Mouse (Mus musculus) liver, embryonic 13.5 days (tissue): Measurements from ENCODE around the gene Col5a1. TPM values are rescaled to one million over a fixed set of nuclear protein-coding genes. Genes with fewer than 3 reads are reported as not detected.
A peak's percentile ranks its signal among the peaks of the same experiment; 100 is the strongest.

Experiments
- ATAC-seq: fragments of 200-750 bp; cut with Nextera tagmentation; 2 replicates; pipeline ENCODE4 v1.8.0; 2017; ENCODE audit warnings: low read depth, mild to moderate bottlenecking, moderate number of reproducible peaks, moderate library complexity
- DNase-seq: peaks from one replicate; pipeline ENCODE4 v3.0.0; 2022
- H3K27ac ChIP-seq: fragments of 300-500 bp; sonication (generic); 2 replicates; pipeline ENCODE4 v1.5.1; 2015; ENCODE audit warnings: moderate library complexity, mild to moderate bottlenecking, inconsistent platforms
- H3K27me3 ChIP-seq: fragments of 300-500 bp; sonication (generic); 2 replicates; pipeline ENCODE4 v1.6.1; 2015; ENCODE audit warnings: mild to moderate bottlenecking, inconsistent platforms
- H3K36me3 ChIP-seq: fragments of 300-500 bp; sonication (generic); 2 replicates; pipeline ENCODE4 v1.6.1; 2015; ENCODE audit warnings: mild to moderate bottlenecking, inconsistent platforms
- H3K4me1 ChIP-seq: fragments of 300-500 bp; sonication (generic); replicated peaks from 2 replicates; pipeline ENCODE4 v1.6.1; 2015; ENCODE audit warnings: inconsistent platforms
- H3K4me2 ChIP-seq: fragments of 300-500 bp; sonication (generic); 2 replicates; pipeline ENCODE4 v1.6.1; 2015; ENCODE audit warnings: inconsistent platforms, mild to moderate bottlenecking, moderate library complexity
- H3K4me3 ChIP-seq: fragments of 300-500 bp; sonication (generic); replicated peaks from 2 replicates; pipeline ENCODE4 v1.5.1; 2015; ENCODE audit warnings: mild to moderate bottlenecking, inconsistent platforms
- H3K9ac ChIP-seq: fragments of 300-500 bp; sonication (generic); 2 replicates; pipeline ENCODE4 v1.6.1; 2015; ENCODE audit warnings: mild to moderate bottlenecking, inconsistent platforms
- H3K9me3 ChIP-seq: fragments of 300-500 bp; sonication (generic); replicated peaks from 2 replicates; pipeline ENCODE4 v1.6.1; 2016; ENCODE audit warnings: inconsistent platforms
- WGBS: fragments of 180-500 bp; shearing (Covaris S2); methylation state at CpG from one replicate; pipeline ENCODE4 v1.1.7; 2015; ENCODE audit not compliant: insufficient replicate concordance; 5-methylcytosine and 5-hydroxymethylcytosine counted together
- polyA plus RNA-seq: library from polyadenylated mRNA; unstranded; fragments of >200 nt; fragmentation: Nextera tagmentation; extraction: Ambion mirVana; gene quantifications from 2 replicates; pipeline ENCODE4 v1.2.1, GENCODE M21; 2015

Gene Col5a1
- polyA plus RNA-seq, 1 experiment from 2014 or later: 11.1 TPM

- ATAC-seq (no peak), DNase-seq (no peak)
- Histone ChIP-seq H3K27ac (no peak overlapping the region), H3K4me1 (peaks cover 10% of the 10 kb centered on the region), H3K9me3 (no peaks in the 10 kb centered on the region), H3K4me3 (no peak overlapping the region), H3K36me3 (peaks cover 8% of the 10 kb centered on the region; the same call in 1 of the 2 replicates), H3K9ac (no peak overlapping the region), H3K27me3 (no peaks in the 10 kb centered on the region), H3K4me2 (no peak overlapping the region)
- WGBS: 76% methylated on average over 14 of the region's 14 CpGs
These were observed 152.3 kb downstream of the Col5a1 start for GRCm38 (mm10) chr2:28038391-28039096.

GRCm38 (mm10) chr2:28039647-28040325, 153.6 kb downstream of the Col5a1 start:
- H3K9ac ChIP-seq: no peak overlapping the region
- peaks cover 8% of the 10 kb centered on the region; the same call in 1 of the 2 replicates for H3K36me3 ChIP-seq
- H3K4me2 ChIP-seq: no peak overlapping the region
- ATAC-seq: no peak
- H3K27me3 ChIP-seq: no peaks in the 10 kb centered on the region
- peaks cover 15% of the 10 kb centered on the region for H3K4me1 ChIP-seq
- 83% methylated on average over 10 of the region's 10 CpGs for WGBS
- peak overlapping the region; percentile 8; the same call in 1 of the 2 replicates for H3K27ac ChIP-seq
- no peaks in the 10 kb centered on the region for H3K9me3 ChIP-seq
- no peak overlapping the region for H3K4me3 ChIP-seq
- no peak for DNase-seq

- H3K9me3 ChIP-seq: no peaks in the 10 kb centered on the region
- peaks cover 21% of the 10 kb centered on the region for H3K4me1 ChIP-seq
- DNase-seq: no peak
- WGBS: 74% methylated on average over 1 of the region's 1 CpGs
- no peak overlapping the region for H3K9ac ChIP-seq
- H3K27ac ChIP-seq: no peak overlapping the region
- H3K27me3 ChIP-seq: no peaks in the 10 kb centered on the region
- H3K36me3 ChIP-seq: peaks cover 8% of the 10 kb centered on the region; the same call in 1 of the 2 replicates
- no peak overlapping the region for H3K4me3 ChIP-seq
- no peak for ATAC-seq
- no peak overlapping the region for H3K4me2 ChIP-seq
These were observed 154.2 kb downstream of the Col5a1 start for GRCm38 (mm10) chr2:28040466-28040865.

GRCm38 (mm10) chr2:28044920-28045598, 158.8 kb downstream of the Col5a1 start:
- H3K9me3 ChIP-seq: no peaks in the 10 kb centered on the region
- peak overlapping the region; percentile 50 for H3K9ac ChIP-seq
- no peak overlapping the region for H3K4me2 ChIP-seq
- H3K36me3 ChIP-seq: no peaks in the 10 kb centered on the region
- peaks cover 43% of the 10 kb centered on the region for H3K4me1 ChIP-seq
- no peaks in the 10 kb centered on the region for H3K27me3 ChIP-seq
- peak; percentile 90 for ATAC-seq
- 74% methylated on average over 9 of the region's 9 CpGs for WGBS
- peak overlapping the region; percentile 86 for H3K27ac ChIP-seq
- H3K4me3 ChIP-seq: no peak overlapping the region
- peak; percentile 59 for DNase-seq

- H3K36me3 ChIP-seq: no peaks in the 10 kb centered on the region
- H3K27me3 ChIP-seq: no peaks in the 10 kb centered on the region
- H3K9me3 ChIP-seq: no peaks in the 10 kb centered on the region
- ATAC-seq (no peak), DNase-seq (no peak)
- peak overlapping the region; percentile 86 for H3K27ac ChIP-seq
- H3K4me3 ChIP-seq: no peak overlapping the region
- H3K4me2 ChIP-seq: no peak overlapping the region
- 63% methylated on average over 6 of the region's 6 CpGs for WGBS
- 0 out of 2 replicates have a peak overlapping the region, but pooled peaks have one; percentile 19 for H3K9ac ChIP-seq
- H3K4me1 ChIP-seq: peaks cover 47% of the 10 kb centered on the region
These were observed 160.1 kb downstream of the Col5a1 start for GRCm38 (mm10) chr2:28046311-28046710.

GRCm38 (mm10) chr2:28047092-28047491, 160.9 kb downstream of the Col5a1 start:
- WGBS: 73% methylated on average over 7 of the region's 7 CpGs

GRCm38 (mm10) chr2:28059922-28060321, 173.7 kb downstream of the Col5a1 start:
- H3K27me3 ChIP-seq: no peaks in the 10 kb centered on the region
- no peak for ATAC-seq
- H3K4me2 ChIP-seq: no peak overlapping the region
- no peak overlapping the region for H3K4me3 ChIP-seq
- no peak overlapping the region for H3K9ac ChIP-seq
- DNase-seq: no peak
- no peaks in the 10 kb centered on the region for H3K9me3 ChIP-seq
- H3K27ac ChIP-seq: peak overlapping the region; percentile 97
- H3K36me3 ChIP-seq: no peaks in the 10 kb centered on the region
- 57% methylated on average over 1 of the region's 1 CpGs for WGBS
- H3K4me1 ChIP-seq: peaks cover 49% of the 10 kb centered on the region

More at GRCm38 (mm10) chr2:28047092-28047491, 160.9 kb downstream of the Col5a1 start:
- Histone ChIP-seq H3K27me3 (no peaks in the 10 kb centered on the region), H3K9ac (no peak overlapping the region), H3K9me3 (no peaks in the 10 kb centered on the region), H3K4me3 (no peak overlapping the region), H3K27ac (peak overlapping the region; percentile 86; the same call in 1 of the 2 replicates), H3K4me2 (no peak overlapping the region), H3K36me3 (no peaks in the 10 kb centered on the region), H3K4me1 (peaks cover 49% of the 10 kb centered on the region)
- no peak for ATAC-seq
- no peak for DNase-seq

- peaks cover 88% of the 10 kb centered on the region for H3K4me1 ChIP-seq
- DNase-seq (no peak), ATAC-seq (peak; percentile 67)
- H3K27me3 ChIP-seq: no peaks in the 10 kb centered on the region
- H3K4me3 ChIP-seq: no peak overlapping the region
- H3K4me2 ChIP-seq: peak overlapping the region; percentile 45
- peak overlapping the region; percentile 97 for H3K27ac ChIP-seq
- H3K9me3 ChIP-seq: no peaks in the 10 kb centered on the region
- WGBS: 31% methylated on average over 4 of the region's 4 CpGs
- no peaks in the 10 kb centered on the region for H3K36me3 ChIP-seq
- peak overlapping the region; percentile 74 for H3K9ac ChIP-seq
These were observed 177.6 kb downstream of the Col5a1 start for GRCm38 (mm10) chr2:28063711-28064338.

- H3K4me3 ChIP-seq: no peak overlapping the region
- H3K36me3 ChIP-seq: no peaks in the 10 kb centered on the region
- peak overlapping the region; percentile 66 for H3K9ac ChIP-seq
- peaks cover 94% of the 10 kb centered on the region for H3K4me1 ChIP-seq
- ATAC-seq (peak; percentile 86), DNase-seq (peak; percentile 79)
- 22% methylated on average over 7 of the region's 7 CpGs for WGBS
- no peaks in the 10 kb centered on the region for H3K9me3 ChIP-seq
- H3K27ac ChIP-seq: peak overlapping the region; percentile 97
- H3K27me3 ChIP-seq: no peaks in the 10 kb centered on the region
- H3K4me2 ChIP-seq: peak overlapping the region; percentile 45
These were observed 178.3 kb downstream of the Col5a1 start for GRCm38 (mm10) chr2:28064339-28065080.

GRCm38 (mm10) chr2:28065081-28065651, 178.9 kb downstream of the Col5a1 start:
- peak overlapping the region; percentile 45 for H3K4me2 ChIP-seq

More at GRCm38 (mm10) chr2:28065081-28065651, 178.9 kb downstream of the Col5a1 start:
- Histone ChIP-seq H3K4me1 (peaks cover 94% of the 10 kb centered on the region), H3K4me3 (no peak overlapping the region), H3K9ac (peak overlapping the region; percentile 66), H3K36me3 (no peaks in the 10 kb centered on the region), H3K27ac (peak overlapping the region; percentile 97), H3K9me3 (no peaks in the 10 kb centered on the region), H3K27me3 (no peaks in the 10 kb centered on the region)
- DNase-seq: no peak
- peak; percentile 30 for ATAC-seq
- 72% methylated on average over 5 of the region's 5 CpGs for WGBS
